Mouse (Mus musculus) yolk sac, embryonic 10.5 days (tissue): ENCODE measurements around the gene Drg1.
"Not testable (repeated sequence)": the region's sequence is repeated elsewhere in the genome, so short reads cannot be mapped to it uniquely, and the experiment has no call there.

Experiments
- DNase-seq: peaks from one replicate; pipeline ENCODE4 v3.0.0-alpha.2; 2017; ENCODE audit warnings: low spot score

Gene Drg1

DNA sequence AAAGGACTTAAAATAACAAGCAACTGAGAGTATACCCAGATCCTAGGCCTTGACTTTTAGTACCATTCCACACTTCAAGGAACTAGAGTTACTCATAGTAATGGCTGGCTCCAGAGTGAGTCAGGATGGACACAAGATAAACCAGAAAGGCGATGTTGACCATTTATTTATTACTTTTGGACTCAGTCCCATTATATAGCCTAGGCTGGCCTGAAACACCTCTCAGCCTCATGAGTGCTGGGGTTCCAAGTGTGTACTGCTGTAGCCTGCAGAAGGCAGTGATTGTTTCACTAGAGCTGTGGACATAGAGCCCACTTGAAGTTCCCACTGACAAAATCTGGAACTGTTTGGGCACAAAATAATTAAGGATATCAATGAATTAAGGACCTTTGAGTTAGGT lies 53.7 kb downstream of the Drg1 start:
- no peak for DNase-seq

- no peak for DNase-seq
These were observed 59.4 kb downstream of the Drg1 start for GRCm38 (mm10) chr11:3206783-3207182.

DNA sequence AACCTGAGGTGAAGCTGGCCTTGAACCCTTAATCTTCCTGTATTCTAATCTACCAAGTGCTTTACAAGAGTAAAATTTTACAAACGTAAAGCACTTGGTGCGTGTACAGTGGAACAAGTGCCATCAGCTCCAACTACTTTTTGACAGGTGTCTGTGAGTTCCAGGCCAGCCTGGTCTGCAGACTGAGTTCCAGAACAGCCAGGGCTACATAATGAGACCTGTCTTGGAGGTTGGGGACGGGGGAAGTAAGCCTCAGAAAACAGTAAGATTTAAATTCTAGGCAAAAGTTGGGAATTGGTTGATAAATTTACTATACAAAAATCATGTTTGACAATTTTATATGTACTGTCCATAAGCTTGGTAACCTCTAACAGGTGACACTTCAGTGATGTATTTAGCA lies 61.0 kb downstream of the Drg1 start:
- DNase-seq, result no peak

- no peak for DNase-seq
These were observed 62.4 kb downstream of the Drg1 start for GRCm38 (mm10) chr11:3203771-3204170.

GRCm38 (mm10) chr11:3202781-3203441 lies 63.3 kb downstream of the Drg1 start:
- DNase-seq, result peak; percentile 85

GRCm38 (mm10) chr11:3202231-3202701 lies 63.9 kb downstream of the Drg1 start, which contains the start of gene Eif4enif1:
TSS of gene Eif4enif1 (plus strand) at chr11:3202392.
- peak; percentile 92 for DNase-seq

DNA sequence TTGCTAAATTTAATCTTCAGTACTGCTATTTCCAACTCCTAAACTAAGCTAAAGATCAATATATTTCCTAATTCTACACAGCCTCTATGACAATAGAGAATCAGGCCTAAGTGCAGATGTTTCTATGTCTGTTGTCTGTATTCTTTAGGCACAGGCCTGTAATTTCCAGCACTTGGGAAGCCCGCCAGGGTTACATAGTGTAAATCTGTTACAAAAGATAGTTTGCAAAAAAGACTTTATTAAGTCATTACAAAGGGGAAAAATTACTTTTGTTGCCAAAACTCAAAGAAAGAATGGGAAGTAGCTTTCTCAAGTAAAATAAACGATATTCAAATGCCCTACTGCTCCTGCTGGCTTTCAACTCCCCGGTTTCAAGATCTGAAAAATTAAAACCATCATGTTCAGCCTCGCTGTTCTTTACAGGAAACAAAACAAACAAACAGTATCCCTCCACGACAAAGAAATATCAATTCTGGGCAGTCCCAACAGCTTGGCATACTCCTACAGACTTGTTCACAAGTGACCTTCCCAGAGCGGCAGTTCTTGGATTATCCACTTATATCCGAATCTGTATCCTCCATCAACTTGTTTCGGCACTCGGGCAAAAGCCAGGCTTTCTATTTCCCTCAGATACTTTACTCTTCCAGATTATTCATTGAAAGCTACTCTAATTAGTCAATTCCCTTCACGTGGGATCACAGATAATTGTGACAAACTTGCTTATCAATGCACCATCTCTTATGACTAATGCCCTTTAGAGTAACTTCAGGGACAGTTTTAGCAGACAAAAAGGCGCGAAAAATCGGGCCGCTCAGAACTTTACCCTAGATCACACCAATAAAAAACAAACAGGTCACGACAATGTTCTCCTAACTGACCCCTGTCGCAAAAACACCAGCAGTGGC lies 64.6 kb downstream of the Drg1 start:
- DNase-seq, result no peak

DNA sequence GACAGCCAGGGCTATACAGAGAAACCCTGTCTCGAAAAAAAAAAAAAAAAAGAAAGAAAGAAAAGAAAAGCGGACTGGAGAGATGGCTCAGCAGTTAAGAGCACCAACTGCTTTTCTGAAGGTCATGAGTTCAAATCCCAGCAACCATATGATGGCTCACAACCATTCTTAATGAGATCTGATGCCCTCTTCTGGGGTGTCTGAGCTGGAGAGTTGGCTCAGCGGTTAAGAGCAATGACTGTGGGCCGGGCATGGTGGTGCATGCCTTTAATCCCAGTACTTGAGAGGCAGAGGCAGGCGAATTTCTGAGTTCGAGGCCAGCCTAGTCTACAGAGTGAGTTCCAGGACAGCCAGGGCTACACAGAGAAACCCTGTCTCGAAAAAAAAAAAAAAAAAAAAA lies 65.6 kb downstream of the Drg1 start:
- not testable (repeated sequence) for DNase-seq

GRCm38 (mm10) chr11:3193363-3193762 lies 72.9 kb downstream of the Drg1 start, which contains the start of gene Sfi1:
TSS of gene Sfi1 (minus strand) at chr11:3193463.
- no peak for DNase-seq

DNA sequence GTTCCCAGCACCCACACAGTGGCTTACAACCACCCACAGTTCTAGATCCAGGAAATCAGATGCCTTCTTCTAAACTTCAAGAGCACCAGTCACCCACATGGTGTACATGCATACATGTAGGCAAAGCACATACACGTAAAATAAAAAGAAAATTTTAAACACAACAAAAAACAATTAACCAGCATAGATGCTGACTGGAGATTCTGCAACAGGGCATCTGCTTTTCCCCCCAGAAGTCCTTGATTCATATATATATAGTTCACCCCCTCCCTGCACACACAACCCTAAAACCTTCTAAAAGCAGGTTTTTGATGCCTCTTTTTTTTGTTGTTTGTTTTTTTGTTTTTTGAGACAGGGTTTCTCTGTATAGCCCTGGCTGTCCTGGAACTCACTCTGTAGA lies 83.5 kb downstream of the Drg1 start:
- DNase-seq, result not testable (repeated sequence)

- DNase-seq, result not testable (repeated sequence)
These were observed 84.2 kb downstream of the Drg1 start for GRCm38 (mm10) chr11:3181971-3182370.

GRCm38 (mm10) chr11:3181250-3181649 lies 85.0 kb downstream of the Drg1 start:
- peak; percentile 49 for DNase-seq

DNA sequence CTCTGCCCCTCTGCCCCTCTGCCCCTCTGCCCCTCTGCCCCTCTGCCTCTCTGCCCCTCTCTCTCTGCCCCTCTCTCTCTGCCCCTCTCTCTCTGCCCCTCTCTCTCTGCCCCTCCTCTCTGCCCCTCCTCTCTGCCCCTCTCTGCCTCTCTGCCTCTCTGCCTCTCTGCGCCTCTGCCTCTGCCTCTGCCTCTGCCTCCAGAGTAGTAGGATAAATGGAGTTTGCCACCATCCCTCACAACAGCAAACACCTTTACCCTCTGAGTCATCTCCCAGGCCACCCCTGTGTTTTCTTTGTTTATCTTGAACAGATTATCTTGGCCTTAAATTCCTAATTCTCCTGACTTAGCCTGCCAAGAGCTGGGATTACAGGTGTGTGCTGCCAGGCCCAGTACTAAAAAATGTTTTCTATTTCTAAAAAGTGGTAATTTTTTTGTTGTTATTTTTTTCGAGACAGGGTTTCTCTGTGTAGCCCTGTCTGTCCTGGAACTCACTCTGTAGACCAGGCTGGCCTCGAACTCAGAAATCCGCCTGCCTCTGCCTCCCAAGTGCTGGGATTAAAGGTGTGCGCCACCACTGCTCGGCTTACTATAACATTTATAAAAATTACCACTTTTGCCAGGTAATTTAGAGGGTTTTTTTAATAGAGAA lies 85.6 kb downstream of the Drg1 start:
- peak; percentile 38 for DNase-seq

- DNase-seq, result not testable (repeated sequence)
These were observed 86.5 kb downstream of the Drg1 start for GRCm38 (mm10) chr11:3179726-3180092.

- DNase-seq, result not testable (repeated sequence)
These were observed 87.1 kb downstream of the Drg1 start for GRCm38 (mm10) chr11:3178968-3179725.

- peak; percentile 38 for DNase-seq
These were observed 92.5 kb downstream of the Drg1 start for GRCm38 (mm10) chr11:3173425-3174318.

DNA sequence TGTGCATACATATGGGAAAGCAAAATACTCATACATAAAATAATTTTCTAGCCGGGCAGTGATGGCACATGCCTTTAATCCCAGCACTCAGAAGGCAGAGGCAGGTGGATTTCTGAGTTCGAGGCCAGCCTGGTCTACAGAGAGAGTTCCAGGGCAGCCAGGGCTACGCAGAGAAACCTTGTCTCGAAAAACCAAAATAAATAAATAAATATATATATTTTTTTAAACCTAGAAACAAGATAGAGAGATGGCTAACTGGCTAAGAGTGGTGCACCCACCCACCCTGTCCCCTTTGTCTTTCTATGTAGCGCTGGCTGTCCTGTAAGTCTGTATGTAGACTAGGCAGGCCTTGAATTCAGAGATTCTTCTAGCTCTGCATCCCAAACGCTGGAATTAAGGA lies 93.7 kb downstream of the Drg1 start:
- DNase-seq, result not testable (repeated sequence)

- not testable (repeated sequence) for DNase-seq
These were observed 94.3 kb downstream of the Drg1 start for GRCm38 (mm10) chr11:3171931-3172330.

DNA sequence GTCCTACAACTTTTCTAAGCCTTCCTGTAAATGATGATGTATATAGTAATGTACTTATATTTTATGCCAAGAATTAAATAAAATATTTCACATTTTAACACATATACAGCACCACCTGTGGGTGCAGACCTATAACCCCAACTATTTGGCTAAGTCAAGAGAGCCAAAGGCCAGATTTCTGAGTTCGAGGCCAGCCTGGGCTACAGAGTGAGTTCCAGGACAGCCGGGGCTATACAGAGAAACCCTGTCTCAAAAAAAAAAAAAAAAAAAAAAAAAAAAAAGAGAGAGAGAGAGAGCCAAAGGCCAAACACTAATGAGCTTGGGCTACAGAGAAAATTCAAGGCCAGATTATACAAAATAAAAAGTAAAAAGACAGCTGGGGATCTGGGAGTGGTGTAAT lies 97.2 kb downstream of the Drg1 start:
- not testable (repeated sequence) for DNase-seq

DNA sequence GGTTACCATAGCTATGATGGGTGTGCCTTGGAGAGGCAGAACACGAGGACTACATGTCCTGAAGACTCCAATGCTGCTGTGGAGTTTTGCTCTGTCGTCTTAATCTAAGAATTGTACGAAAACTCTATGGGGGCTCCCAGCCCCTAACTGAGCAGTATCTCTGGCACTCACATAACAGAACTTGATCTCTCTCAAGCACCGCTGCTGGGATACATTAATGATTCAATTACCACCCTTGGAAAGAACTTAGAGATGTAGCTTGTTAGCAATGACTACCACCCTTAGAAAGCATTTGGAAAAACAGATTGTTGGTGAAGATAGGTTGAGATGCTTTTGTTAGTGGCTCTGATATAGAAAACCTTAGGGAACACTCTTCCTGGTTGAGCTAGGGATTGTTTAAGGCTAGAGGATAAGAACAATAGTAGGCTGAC lies 98.6 kb downstream of the Drg1 start:
- DNase-seq, result not testable (repeated sequence)

DNA sequence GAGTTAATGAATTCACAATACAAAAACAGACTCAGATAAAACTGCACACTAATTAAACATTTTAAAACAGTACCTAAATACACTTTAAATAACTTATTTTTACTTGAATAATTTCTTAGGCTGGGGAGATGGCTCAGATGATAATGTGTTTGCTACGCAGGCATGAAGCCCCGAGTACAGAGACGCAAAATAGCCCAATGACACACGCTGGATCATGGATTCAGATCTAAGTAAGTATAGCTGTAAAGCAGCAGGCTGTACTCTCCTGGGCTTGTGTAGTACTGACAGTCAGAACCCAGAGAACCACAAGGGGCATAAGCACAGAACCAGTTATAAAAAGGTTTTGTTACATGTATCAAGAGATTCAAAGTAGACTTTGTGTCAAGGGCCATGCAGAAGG lies 99.1 kb downstream of the Drg1 start:
- DNase-seq, result not testable (repeated sequence)
